Mouse (Mus musculus) bone marrow, adult 2 months (tissue): ENCODE results near the gene Il22.
"Not testable (repeated sequence)": the region's sequence is repeated elsewhere in the genome, so short reads cannot be mapped to it uniquely, and the experiment has no call there.

Source experiments
- CTCF ChIP-seq: fragments of 200-500 bp; IDR thresholded peaks from 2 replicates; pipeline ENCODE4 v1.5.1; 2011; ENCODE audit warnings: low read length, control low read depth; ENCODE audit not compliant: control insufficient read depth, insufficient read depth
- POLR2A ChIP-seq: fragments of 200-500 bp; IDR thresholded peaks from 2 replicates; pipeline ENCODE4 v1.6.1; 2011; ENCODE audit warnings: low read depth, mild to moderate bottlenecking, control low read depth, low read length, borderline replicate concordance; ENCODE audit not compliant: control insufficient read depth

GRCm38 (mm10) chr10:118195150-118195549 lies 9.6 kb upstream of the Il22 start:
- TF ChIP-seq CTCF, POLR2A: not testable (repeated sequence)
